Mouse (Mus musculus) testis, adult 2 months (tissue): Measurements from ENCODE around the gene Mef2b. TPM values are rescaled to one million over a fixed set of nuclear protein-coding genes. Genes with fewer than 3 reads are reported as not detected.

Source experiments
- H3K27ac ChIP-seq: fragments of 200-500 bp; 2 replicates; pipeline ENCODE4 v1.5.1; 2012; ENCODE audit warnings: low read depth, low read length; ENCODE audit not compliant: control insufficient read depth, insufficient read depth
- H3K27me3 ChIP-seq: fragments of 200-500 bp; 2 replicates; pipeline ENCODE4 v1.6.1; 2012; ENCODE audit warnings: mild to moderate bottlenecking, low read length, moderate library complexity; ENCODE audit not compliant: control insufficient read depth, insufficient read depth
- H3K36me3 ChIP-seq: fragments of 200-500 bp; 2 replicates; pipeline ENCODE4 v1.6.1; 2012; ENCODE audit warnings: mild to moderate bottlenecking, low read length; ENCODE audit not compliant: control insufficient read depth, insufficient read depth
- H3K4me1 ChIP-seq: fragments of 200-500 bp; 2 replicates; pipeline ENCODE4 v1.6.1; 2012; ENCODE audit warnings: low read length; ENCODE audit not compliant: control insufficient read depth, insufficient read depth
- H3K4me3 ChIP-seq: fragments of 200-500 bp; 2 replicates; pipeline ENCODE4 v1.5.1; 2012; ENCODE audit warnings: low read depth, mild to moderate bottlenecking, low read length, moderate library complexity, mixed read lengths; ENCODE audit not compliant: control insufficient read depth
- CTCF ChIP-seq: fragments of 200-500 bp; IDR thresholded peaks from 2 replicates; pipeline ENCODE4 v1.5.1; 2012; ENCODE audit warnings: low read depth, mild to moderate bottlenecking, inconsistent platforms, low read length, moderate library complexity; ENCODE audit not compliant: control insufficient read depth, insufficient read depth, insufficient replicate concordance
- POLR2A ChIP-seq: fragments of 200-500 bp; IDR thresholded peaks from 2 replicates; pipeline ENCODE4 v1.6.1; 2012; ENCODE audit warnings: low read depth, mild to moderate bottlenecking, inconsistent platforms, low read length, moderate library complexity; ENCODE audit not compliant: control insufficient read depth
- polyA plus RNA-seq: library from polyadenylated mRNA; depleted of rRNA; stranded (reverse); fragments of >200 nt; gene quantifications from 2 replicates; pipeline ENCODE4 v1.2.3, GENCODE M21; 2012

Mef2b gene
- polyA plus RNA-seq, 1 experiment, result 2.6 TPM

GRCm38 (mm10) chr8:70181903-70182252, 42.4 kb downstream of the Mef2b start:
- Histone ChIP-seq H3K4me1 (no peaks in the 10 kb centered on the region), H3K27ac (no peak overlapping the region), H3K4me3 (no peak overlapping the region), H3K36me3 (no peaks in the 10 kb centered on the region), H3K27me3 (no peaks in the 10 kb centered on the region)
- TF ChIP-seq CTCF, result no peak
- TF ChIP-seq POLR2A, result no peak

- Histone ChIP-seq H3K4me3 (no peak overlapping the region), H3K4me1 (no peaks in the 10 kb centered on the region), H3K27me3 (no peaks in the 10 kb centered on the region)
Observed at GRCm38 (mm10) chr8:70183194-70183593, 43.7 kb downstream of the Mef2b start.

DNA sequence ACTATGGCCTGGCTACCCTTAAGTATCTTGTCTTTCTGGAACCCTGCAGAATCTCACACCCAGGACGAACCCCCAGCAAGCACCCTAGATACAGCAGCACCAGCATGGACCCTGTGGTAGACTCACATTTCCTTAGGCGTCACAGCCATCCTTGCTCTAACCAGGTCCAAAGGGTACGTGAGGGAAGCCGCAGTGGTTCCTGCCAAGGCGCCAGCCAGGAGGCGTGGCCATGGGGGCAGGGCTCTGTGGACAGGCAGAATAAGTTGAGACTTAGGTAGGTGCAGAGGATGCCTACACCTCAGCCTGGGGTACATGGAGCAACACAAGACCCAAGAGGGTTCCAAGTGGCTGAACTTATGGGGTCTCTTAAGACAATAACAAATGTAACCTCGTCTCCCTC, 49.2 kb downstream of the Mef2b start:
- H3K4me1 ChIP-seq, result no peaks in the 10 kb centered on the region
- H3K4me3 ChIP-seq, result no peak overlapping the region
- no peak for TF ChIP-seq CTCF
- TF ChIP-seq POLR2A, result no peak
- H3K36me3 ChIP-seq, result no peaks in the 10 kb centered on the region; the same call in none of the 2 replicates
- no peaks in the 10 kb centered on the region for H3K27me3 ChIP-seq
- no peak overlapping the region for H3K27ac ChIP-seq

More at GRCm38 (mm10) chr8:70183194-70183593, 43.7 kb downstream of the Mef2b start:
- H3K36me3 ChIP-seq, result no peaks in the 10 kb centered on the region; the same call in 1 of the 2 replicates
- no peak overlapping the region for H3K27ac ChIP-seq
- TF ChIP-seq CTCF (no peak), POLR2A (no peak)

- Histone ChIP-seq H3K4me1 (no peaks in the 10 kb centered on the region), H3K27ac (no peak overlapping the region)
- TF ChIP-seq CTCF (no peak), POLR2A (no peak)
Observed at GRCm38 (mm10) chr8:70193238-70193637, 53.7 kb downstream of the Mef2b start.

GRCm38 (mm10) chr8:70194191-70194590, 54.7 kb downstream of the Mef2b start:
- TF ChIP-seq POLR2A, result no peak
- no peak for TF ChIP-seq CTCF
- no peak overlapping the region for H3K4me3 ChIP-seq
- no peaks in the 10 kb centered on the region for H3K4me1 ChIP-seq

More at GRCm38 (mm10) chr8:70193238-70193637, 53.7 kb downstream of the Mef2b start:
- Histone ChIP-seq H3K36me3 (no peaks in the 10 kb centered on the region; the same call in 1 of the 2 replicates), H3K27me3 (no peaks in the 10 kb centered on the region), H3K4me3 (no peak overlapping the region)

DNA sequence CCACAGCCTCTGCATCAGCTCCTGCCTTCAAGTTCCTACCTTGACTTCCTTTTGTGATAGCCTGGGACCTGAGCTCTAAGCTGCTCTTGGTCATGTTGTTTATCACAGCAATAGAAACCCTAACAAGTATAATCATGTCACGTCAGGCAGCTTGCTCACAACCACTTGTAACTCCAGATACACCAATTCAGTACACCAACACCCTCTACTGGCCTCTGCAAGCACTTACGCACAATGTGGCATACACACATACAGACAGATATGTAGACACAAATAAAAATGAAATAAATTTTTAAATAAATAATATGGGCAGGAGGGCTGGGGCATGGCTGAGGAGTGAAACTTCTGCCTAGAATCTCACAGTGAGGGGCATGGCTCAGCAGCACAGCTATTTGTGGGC, 56.3 kb downstream of the Mef2b start:
- TF ChIP-seq CTCF, result no peak
- no peak for TF ChIP-seq POLR2A
- no peaks in the 10 kb centered on the region for H3K4me1 ChIP-seq
- H3K27me3 ChIP-seq, result no peaks in the 10 kb centered on the region
- H3K27ac ChIP-seq, result no peak overlapping the region
- no peak overlapping the region for H3K4me3 ChIP-seq
- H3K36me3 ChIP-seq, result no peaks in the 10 kb centered on the region

More at GRCm38 (mm10) chr8:70194191-70194590, 54.7 kb downstream of the Mef2b start:
- H3K27ac ChIP-seq, result no peak overlapping the region
- H3K27me3 ChIP-seq, result no peaks in the 10 kb centered on the region
- no peaks in the 10 kb centered on the region for H3K36me3 ChIP-seq

GRCm38 (mm10) chr8:70197603-70198002, 58.1 kb downstream of the Mef2b start:
- Histone ChIP-seq H3K4me1 (no peaks in the 10 kb centered on the region), H3K27me3 (no peaks in the 10 kb centered on the region), H3K36me3 (no peaks in the 10 kb centered on the region), H3K27ac (no peak overlapping the region), H3K4me3 (no peak overlapping the region)
- TF ChIP-seq POLR2A (no peak), CTCF (no peak)
